Mouse (Mus musculus): ENCODE measurements around the gene Bcl2l10. TPM values are rescaled to one million over a fixed set of nuclear protein-coding genes. Genes with fewer than 3 reads are reported as not detected.
"Not testable (repeated sequence)": the region's sequence is repeated elsewhere in the genome, so short reads cannot be mapped to it uniquely, and the experiment has no call there.

Bcl2l10 gene
- total RNA-seq, 2 experiments from 2014 or later = not detected

DNA sequence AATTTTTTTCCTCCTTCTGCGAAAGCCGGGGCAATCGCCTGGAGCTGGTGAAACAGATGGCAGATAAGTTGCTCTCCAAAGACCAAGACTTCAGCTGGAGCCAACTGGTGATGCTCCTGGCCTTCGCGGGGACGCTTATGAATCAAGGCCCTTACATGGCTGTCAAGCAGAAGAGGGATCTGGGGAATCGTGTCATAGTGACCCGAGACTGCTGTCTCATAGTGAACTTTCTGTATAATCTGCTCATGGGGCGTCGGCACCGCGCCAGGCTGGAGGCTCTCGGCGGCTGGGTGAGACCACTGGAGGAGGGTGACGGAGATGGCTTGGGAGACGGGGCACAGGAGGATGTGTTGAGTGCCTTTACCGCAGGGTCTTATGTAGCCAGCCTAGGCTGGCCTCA lies 508 bp downstream of the Bcl2l10 start:
- no peak for DNase-seq

GRCm38 (mm10) chr9:75348641-75349040 lies 1.1 kb downstream of the Bcl2l10 start:
- DNase-seq = no peak

DNA sequence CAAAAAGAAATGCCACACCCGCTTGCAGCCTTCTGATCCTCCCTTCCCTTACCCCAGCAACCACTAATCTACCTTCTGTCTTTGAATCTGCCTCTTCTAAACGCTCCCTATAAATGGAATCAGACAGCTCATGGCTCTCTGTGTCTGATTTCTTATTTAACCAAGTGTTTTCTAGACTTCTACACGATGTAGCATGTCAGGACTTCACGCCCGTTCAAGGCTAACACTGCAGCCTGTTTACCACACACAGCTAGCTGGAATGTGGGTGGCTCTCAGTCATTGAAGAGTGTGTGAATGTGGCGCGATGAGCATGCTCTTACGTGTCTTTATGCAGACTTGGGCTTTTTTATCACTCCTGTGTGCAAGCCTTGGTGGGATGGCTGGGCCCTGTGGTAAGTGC lies 5.5 kb downstream of the Bcl2l10 start:
- no peak for DNase-seq

DNA sequence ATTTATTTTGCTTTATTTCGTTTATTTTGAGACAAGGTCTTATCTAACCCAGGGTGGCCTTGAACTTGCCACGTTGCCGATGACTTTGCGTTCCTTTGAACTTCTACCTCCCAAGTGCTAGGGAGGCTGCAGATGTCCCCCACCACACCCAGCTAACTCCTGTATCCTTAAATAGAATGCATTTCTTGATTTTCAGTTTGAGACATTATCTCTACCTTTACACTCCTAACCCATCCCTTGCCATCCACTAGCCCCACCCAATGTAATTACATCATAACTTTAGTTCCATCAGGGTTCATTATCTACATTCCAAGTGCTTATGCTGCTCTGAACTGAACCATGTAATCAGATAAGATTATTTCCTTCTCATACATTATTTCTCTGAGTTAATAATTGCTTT lies 8.2 kb downstream of the Bcl2l10 start:
- no peak for DNase-seq

DNA sequence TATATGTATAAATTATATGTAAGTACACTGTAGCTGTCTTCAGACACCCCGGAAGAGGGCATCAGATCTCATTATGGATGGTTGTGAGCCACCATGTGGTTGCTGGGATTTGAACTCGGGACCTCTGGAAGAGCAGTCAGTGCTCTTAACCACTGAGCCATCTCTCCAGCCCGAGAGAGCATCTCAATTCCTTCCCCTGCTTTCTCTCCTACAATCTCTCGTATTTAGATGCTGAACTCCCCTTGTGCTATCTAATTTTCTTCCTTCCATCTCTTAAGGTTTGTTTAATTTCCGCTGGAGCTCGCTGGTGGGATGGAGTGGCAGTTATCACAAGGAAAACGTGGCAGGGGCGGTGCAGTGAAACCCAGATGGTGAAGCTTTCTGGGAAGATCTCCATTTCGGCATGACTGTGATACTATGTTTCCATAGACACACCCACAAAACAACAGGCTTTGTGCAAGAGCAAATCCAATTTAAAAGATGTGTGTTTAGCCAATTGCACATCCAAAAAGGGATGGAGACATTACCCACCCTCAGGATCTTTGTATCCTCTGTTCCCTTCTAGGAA lies 9.6 kb downstream of the Bcl2l10 start:
- no peak for DNase-seq

GRCm38 (mm10) chr9:75361699-75362098 lies 14.1 kb downstream of the Bcl2l10 start:
- DNase-seq = peak; percentile 89

- no peak for DNase-seq
Observed at GRCm38 (mm10) chr9:75362201-75362600, 14.6 kb downstream of the Bcl2l10 start.

GRCm38 (mm10) chr9:75363001-75363400 lies 15.4 kb downstream of the Bcl2l10 start:
- DNase-seq = no peak

GRCm38 (mm10) chr9:75363702-75364101 lies 16.1 kb downstream of the Bcl2l10 start:
- DNase-seq = not testable (repeated sequence)

GRCm38 (mm10) chr9:75365195-75365594 lies 17.6 kb downstream of the Bcl2l10 start:
- DNase-seq = no peak

DNA sequence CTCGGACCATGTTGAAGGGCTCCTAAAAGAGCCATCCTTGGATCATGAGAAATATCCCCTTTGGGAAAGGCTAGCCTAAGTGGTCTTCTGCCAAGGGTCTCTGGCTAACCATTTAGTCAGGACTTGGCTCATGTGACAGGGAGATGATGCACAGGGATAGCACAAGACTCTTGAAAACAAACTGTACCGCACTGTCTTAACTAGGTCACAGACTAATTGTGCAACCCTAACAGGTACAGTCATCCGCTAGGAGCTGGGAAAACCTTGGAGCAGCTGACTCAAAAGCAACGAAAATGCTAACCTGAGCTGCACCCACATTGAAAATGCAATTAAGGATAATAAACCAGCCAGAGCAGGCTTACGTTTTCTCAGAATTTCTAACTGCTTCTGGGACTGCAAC lies 18.6 kb downstream of the Bcl2l10 start:
- no peak for DNase-seq

GRCm38 (mm10) chr9:75368779-75369178 lies 21.2 kb downstream of the Bcl2l10 start:
- no peak for DNase-seq

GRCm38 (mm10) chr9:75375606-75376005 lies 28.0 kb downstream of the Bcl2l10 start:
- DNase-seq = no peak

DNA sequence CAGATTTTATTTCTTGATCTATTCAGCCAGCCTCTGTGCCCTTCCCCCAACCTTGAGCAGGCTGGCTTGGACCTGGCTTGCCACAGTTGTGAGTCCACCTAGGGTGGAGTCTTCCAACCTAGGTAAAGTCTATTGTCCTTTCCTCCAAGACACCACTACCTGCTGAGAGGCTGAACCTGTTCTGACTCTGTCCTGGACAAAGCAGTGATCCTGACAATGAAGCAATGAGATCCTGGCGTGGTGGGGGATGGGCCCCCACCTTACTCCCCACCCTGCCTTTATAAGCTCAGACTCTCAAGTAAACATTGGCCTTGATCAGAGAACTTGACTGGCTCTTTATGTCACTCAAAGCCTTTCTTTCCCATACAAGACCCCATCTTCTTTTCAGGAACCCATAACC lies 28.9 kb downstream of the Bcl2l10 start:
- no peak for DNase-seq

DNA sequence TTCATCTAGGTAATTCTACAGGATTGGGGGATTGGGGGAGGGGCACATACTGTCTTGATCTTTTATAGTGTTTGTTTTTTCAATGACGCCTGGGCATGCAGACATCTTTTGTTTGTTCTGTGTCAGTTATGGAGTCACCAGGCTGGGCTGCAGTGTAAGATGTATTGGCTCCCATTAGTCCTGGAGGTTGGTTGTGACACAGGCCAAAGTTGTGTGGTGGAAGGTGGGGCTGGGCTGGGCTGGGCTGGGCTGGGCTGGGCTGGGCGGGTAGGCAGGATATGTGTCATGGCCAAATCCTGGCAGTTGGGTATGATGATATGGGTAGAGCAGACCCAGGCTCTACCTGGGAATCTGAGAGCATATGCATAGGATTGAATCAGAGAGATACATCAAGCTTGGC lies 31.2 kb downstream of the Bcl2l10 start:
- DNase-seq = no peak

GRCm38 (mm10) chr9:75382825-75383224 lies 35.3 kb downstream of the Bcl2l10 start:
- DNase-seq = no peak

GRCm38 (mm10) chr9:75383785-75384184 lies 36.2 kb downstream of the Bcl2l10 start:
- DNase-seq = no peak

DNA sequence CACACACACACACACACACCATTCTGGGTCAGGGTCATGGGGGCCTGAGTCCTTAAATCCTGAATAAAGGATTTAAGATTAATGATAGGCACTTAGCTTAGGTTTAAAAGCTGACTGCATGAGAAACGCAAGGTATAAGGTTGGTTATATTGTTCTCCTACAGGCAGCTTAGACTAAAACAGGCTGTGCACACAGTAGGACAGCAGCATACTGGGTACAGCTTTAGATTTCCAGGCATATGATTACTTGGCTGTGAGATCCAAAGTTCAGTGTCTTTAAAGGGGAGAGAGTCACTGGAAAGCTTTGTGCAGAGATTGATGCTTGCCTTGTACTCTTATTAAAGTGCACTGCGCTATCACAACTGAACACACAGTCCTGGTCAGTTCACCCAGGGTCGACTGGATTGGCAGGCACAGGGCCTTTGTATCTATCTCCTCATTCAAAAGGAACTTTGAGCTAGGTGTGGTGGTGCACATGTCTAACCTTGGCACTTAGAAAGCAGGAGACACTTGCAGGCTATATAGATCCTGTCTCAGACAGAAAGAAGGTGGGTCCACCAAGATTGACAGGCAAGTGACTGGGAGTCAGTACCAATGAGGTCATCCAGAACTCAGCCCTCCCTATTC lies 36.9 kb downstream of the Bcl2l10 start:
- no peak for DNase-seq

GRCm38 (mm10) chr9:75385218-75385974 lies 37.8 kb downstream of the Bcl2l10 start:
- no peak for DNase-seq

- DNase-seq = no peak
Observed at GRCm38 (mm10) chr9:75393251-75393650, 45.7 kb downstream of the Bcl2l10 start.

DNA sequence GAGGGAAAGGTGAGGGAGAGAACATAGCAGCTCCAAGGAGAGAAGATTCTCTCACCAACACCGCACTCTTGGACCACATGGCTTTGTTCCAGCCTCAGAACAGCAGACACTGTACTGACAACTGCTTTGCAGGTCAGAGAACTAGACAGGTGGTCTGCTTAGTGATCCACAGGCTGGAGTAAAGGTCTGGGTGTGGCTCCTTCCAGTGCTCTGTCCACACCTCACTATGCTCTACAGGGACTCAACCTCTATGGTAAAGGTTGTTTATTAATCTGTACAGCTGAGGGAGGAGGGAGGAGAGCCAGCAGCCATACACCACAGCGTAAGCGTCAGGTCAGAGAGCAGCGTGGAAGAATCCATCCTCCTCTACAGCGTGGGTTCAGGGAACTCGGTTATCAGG lies 48.4 kb downstream of the Bcl2l10 start:
- no peak for DNase-seq

- no peak for DNase-seq
Observed at GRCm38 (mm10) chr9:75399069-75399468, 51.5 kb downstream of the Bcl2l10 start.

GRCm38 (mm10) chr9:75400639-75401038 lies 53.1 kb downstream of the Bcl2l10 start:
- DNase-seq = no peak

All from gastrocnemius, postnatal 10 days (tissue).